ENCODE assay signal across 18 mouse cellular contexts in the genomic region with DNA sequence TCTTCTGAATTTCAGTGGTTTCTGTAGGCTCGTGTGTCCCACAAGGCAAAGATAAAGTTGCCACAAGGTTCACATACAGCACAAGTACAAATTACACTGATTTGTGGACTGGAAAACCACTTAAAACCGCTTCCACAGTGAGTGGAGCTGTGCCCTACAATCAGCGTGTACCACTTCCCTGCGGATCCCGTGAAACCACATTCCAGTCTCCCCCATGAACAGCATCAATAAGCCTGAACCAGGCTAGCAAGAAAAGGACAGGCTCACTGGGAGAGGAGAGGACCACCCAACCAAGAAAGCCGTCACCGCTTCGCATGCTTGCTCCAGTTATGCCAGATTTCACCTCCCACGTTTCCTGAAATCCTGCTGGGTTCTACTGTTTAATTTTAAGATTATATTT.
A peak's percentile ranks its signal among the peaks of the same experiment; 100 is the strongest.
DNase-seq lines count a peak whose midpoint lies in the region; ATAC-seq and TF ChIP-seq lines count a peak whose summit lies in the region.
"Had no signal": no experiment of that assay in that cellular context is flagged by ENCODE, and none has a peak within 500 bp of the region (broad histone marks: within the 10 kb centered on the region; RNA-seq: fewer than 3 reads in every experiment).

No protein-coding gene starts in this region.

- no peak for TF ChIP-seq CTCF in testis, adult 2 months (IDR thresholded peaks at IDR 0.05; ENCODE audit: control insufficient read depth, insufficient read depth, insufficient replicate concordance, low read depth, low read length)

- H3K9ac ChIP-seq in kidney, embryonic 15.5 days: no peak overlapping the region
- no peak overlapping the region for H3K9ac ChIP-seq in hindbrain, embryonic 16.5 days (ENCODE audit: low read depth, low read length)
- H3K9ac ChIP-seq: hindbrain, embryonic 12.5 days; midbrain, embryonic 15.5 days; neural tube, embryonic 13.5 days; stomach, embryonic 15.5 days had no signal

- peaks cover 67% of the 10 kb centered on the region for H3K4me1 ChIP-seq in kidney, embryonic 15.5 days
- H3K4me1 ChIP-seq in testis, adult 2 months (ENCODE audit: control insufficient read depth, insufficient read depth, low read length): peaks cover 2% of the 10 kb centered on the region
- peaks cover 2% of the 10 kb centered on the region; the same call in 1 of the 2 replicates for H3K4me1 ChIP-seq in hindbrain, embryonic 16.5 days (ENCODE audit: control insufficient read depth, insufficient read depth, low read depth, low read length)

- ATAC-seq in kidney, embryonic 15.5 days (replicated peaks; ENCODE audit: low FRiP score): no peak
- ATAC-seq in hindbrain, embryonic 16.5 days: no peak
- ATAC-seq: midbrain, embryonic 15.5 days had no signal

- H3K4me3 ChIP-seq in kidney, embryonic 15.5 days (replicated peaks): no peak overlapping the region
- H3K4me3 ChIP-seq in testis, adult 2 months (ENCODE audit: control insufficient read depth, low read depth, low read length): no peak overlapping the region
- no peak overlapping the region for H3K4me3 ChIP-seq in hindbrain, embryonic 16.5 days (ENCODE audit: low read length)
- H3K4me3 ChIP-seq: gastrocnemius, adult 2 months; hindbrain, embryonic 12.5 days; midbrain, embryonic 15.5 days; myocyte; neural tube, embryonic 13.5 days; stomach, embryonic 15.5 days had no signal

- TF ChIP-seq POLR2A in testis, adult 2 months (IDR thresholded peaks at IDR 0.05; ENCODE audit: control insufficient read depth, low read depth, low read length): no peak

- H3K36me3 ChIP-seq in kidney, embryonic 15.5 days: peaks cover 24% of the 10 kb centered on the region
- no peaks in the 10 kb centered on the region for H3K36me3 ChIP-seq in testis, adult 2 months (ENCODE audit: control insufficient read depth, insufficient read depth, low read length)
- no peaks in the 10 kb centered on the region; the same call in 1 of the 2 replicates for H3K36me3 ChIP-seq in hindbrain, embryonic 16.5 days (ENCODE audit: control insufficient read depth, insufficient read depth, low read length)
- H3K36me3 ChIP-seq: midbrain, embryonic 15.5 days; stomach, embryonic 15.5 days had no signal

- peak overlapping the region; percentile 82 for H3K27ac ChIP-seq in kidney, embryonic 15.5 days
- H3K27ac ChIP-seq in testis, adult 2 months (ENCODE audit: control insufficient read depth, insufficient read depth, low read depth, low read length): peak overlapping the region; percentile 56
- no peak overlapping the region for H3K27ac ChIP-seq in hindbrain, embryonic 16.5 days (ENCODE audit: low read depth, low read length)
- H3K27ac ChIP-seq: hindbrain, embryonic 12.5 days; midbrain, embryonic 15.5 days; neural tube, embryonic 13.5 days; stomach, embryonic 15.5 days had no signal

- no peak for DNase-seq in kidney, postnatal 36 days
- DNase-seq in testis, postnatal 10 days (ENCODE audit: low spot score): no peak
- DNase-seq in kidney, postnatal 10 days: peak; percentile 34
- DNase-seq in adrenal gland, postnatal 4 days (ENCODE audit: low spot score in 2 of 2): no peak
- DNase-seq: adrenal gland, adult 2 months; cerebellum, adult 2 months; cerebellum, postnatal 25 days; gastrocnemius, adult 2 months; liver; right cerebral cortex, adult 18-20 months had no signal

- H3K4me2 ChIP-seq in kidney, embryonic 15.5 days: no peak overlapping the region
- no peak overlapping the region for H3K4me2 ChIP-seq in hindbrain, embryonic 16.5 days (ENCODE audit: low read length)
- H3K4me2 ChIP-seq: hindbrain, embryonic 12.5 days; midbrain, embryonic 15.5 days; neural tube, embryonic 13.5 days; stomach, embryonic 15.5 days had no signal

- 46% methylated on average over 9 of the region's 9 CpGs for WGBS in kidney, embryonic 15.5 days
- WGBS in hindbrain, embryonic 16.5 days: 76% methylated on average over 9 of the region's 9 CpGs

- no peaks in the 10 kb centered on the region for H3K9me3 ChIP-seq in kidney, embryonic 15.5 days (replicated peaks)
- peaks cover 6% of the 10 kb centered on the region for H3K9me3 ChIP-seq in hindbrain, embryonic 16.5 days (ENCODE audit: control insufficient read depth, low read length)
- H3K9me3 ChIP-seq: stomach, embryonic 15.5 days had no signal

- no peaks in the 10 kb centered on the region for H3K27me3 ChIP-seq in kidney, embryonic 15.5 days
- no peaks in the 10 kb centered on the region for H3K27me3 ChIP-seq in testis, adult 2 months (ENCODE audit: control insufficient read depth, insufficient read depth, low read length)
- no peaks in the 10 kb centered on the region for H3K27me3 ChIP-seq in hindbrain, embryonic 16.5 days (replicated peaks; ENCODE audit: control insufficient read depth, insufficient read depth, low read length)
- H3K27me3 ChIP-seq: hindbrain, embryonic 12.5 days; midbrain, embryonic 15.5 days; neural tube, embryonic 13.5 days; stomach, embryonic 15.5 days had no signal
